Mouse (Mus musculus) cerebellum, adult 2 months (tissue): ENCODE data around the gene Tmem106b.

ENCODE experiments used
- CTCF ChIP-seq: fragments of 200-500 bp; IDR thresholded peaks from 2 replicates; pipeline ENCODE4 v1.5.1; 2011; ENCODE audit warnings: low read depth, mild to moderate bottlenecking, control low read depth, low read length, moderate library complexity, borderline replicate concordance; ENCODE audit not compliant: insufficient read depth
- POLR2A ChIP-seq: fragments of 200-500 bp; IDR thresholded peaks from 2 replicates; pipeline ENCODE4 v1.6.1; 2011; ENCODE audit warnings: low read length, control low read depth, borderline replicate concordance; ENCODE audit not compliant: insufficient read depth

DNA sequence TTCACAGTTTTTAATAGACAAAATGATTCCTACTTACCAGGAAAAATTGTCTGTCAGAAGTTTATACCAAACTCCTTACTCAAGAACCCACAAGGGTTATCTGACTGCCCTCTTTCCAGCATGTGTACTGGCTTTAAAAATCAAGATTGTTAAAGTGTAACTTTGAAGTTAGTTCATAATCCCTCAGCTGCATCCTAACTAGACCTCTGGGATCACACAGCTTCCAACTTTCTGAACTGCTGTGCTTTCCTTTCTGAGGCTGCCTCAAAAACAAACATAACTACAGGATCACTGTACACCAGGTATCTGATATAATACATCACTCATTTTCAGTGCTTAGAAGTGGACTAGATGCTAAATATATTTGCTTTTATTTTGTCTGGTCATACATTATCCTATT is 39.0 kb upstream of the Tmem106b start:
- TF ChIP-seq POLR2A (no peak), CTCF (no peak)
